ENCODE assay signal across 21 mouse cellular contexts in the genomic region with DNA sequence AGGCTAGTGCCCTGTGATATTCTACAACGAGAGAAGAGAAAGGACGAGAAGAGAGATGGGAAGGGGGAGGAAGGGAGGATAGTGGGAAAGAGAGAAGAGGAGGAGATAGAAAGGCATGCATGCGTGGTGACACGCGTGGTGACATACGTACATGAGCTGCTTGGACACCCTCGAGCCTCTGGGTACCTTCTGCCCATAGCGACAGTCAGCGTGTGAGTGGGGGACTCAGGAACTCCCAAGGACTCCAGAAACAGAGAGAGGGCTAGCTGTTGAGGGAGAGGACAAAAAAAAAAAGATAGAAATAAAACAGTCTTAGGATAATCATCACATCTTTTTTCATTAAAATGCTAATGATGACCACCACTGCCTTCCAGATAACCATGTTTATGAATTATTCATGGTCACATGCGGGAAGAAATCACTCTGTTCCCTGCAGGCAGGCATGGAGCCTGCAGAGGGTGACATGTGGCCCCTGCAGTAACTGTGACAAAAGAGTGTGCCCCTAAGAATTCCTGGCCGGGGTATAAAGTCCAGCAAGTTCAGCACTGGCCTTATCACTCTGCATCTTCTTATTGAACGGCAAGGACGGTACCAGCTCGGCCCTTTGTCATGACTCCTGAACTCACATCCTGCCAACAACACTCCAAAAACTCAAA.
DNase-seq lines count a peak whose midpoint lies in the region; ATAC-seq and TF ChIP-seq lines count a peak whose summit lies in the region.
"Had no signal": no experiment of that assay in that cellular context is flagged by ENCODE, and none has a peak within 500 bp of the region (broad histone marks: within the 10 kb centered on the region; RNA-seq: fewer than 3 reads in every experiment).

No protein-coding gene starts in this region.

- H3K79me2 ChIP-seq in heart, adult 2 months (replicated peaks; ENCODE audit: control insufficient read depth, insufficient read depth, low read length), result peaks cover 3% of the 10 kb centered on the region; the same call in 1 of the 2 replicates

- 69% methylated on average over 14 of the region's 14 CpGs for WGBS in forebrain, embryonic 12.5 days
- WGBS in forebrain, embryonic 14.5 days, result 73% methylated on average over 14 of the region's 14 CpGs
- WGBS in hindbrain, embryonic 14.5 days, result 36% methylated on average over 14 of the region's 14 CpGs
- WGBS in midbrain, embryonic 12.5 days, result 63% methylated on average over 14 of the region's 14 CpGs
- WGBS in lung, adult 2 months, result 80% methylated on average over 14 of the region's 14 CpGs
- WGBS in heart, adult 2 months, result 79% methylated on average over 14 of the region's 14 CpGs

- H3K36me3 ChIP-seq in forebrain, embryonic 12.5 days (replicated peaks), result no peaks in the 10 kb centered on the region
- H3K36me3 ChIP-seq in forebrain, embryonic 14.5 days (ENCODE audit: control insufficient read depth, insufficient read depth, low read length), result no peaks in the 10 kb centered on the region
- no peaks in the 10 kb centered on the region for H3K36me3 ChIP-seq in hindbrain, embryonic 14.5 days (replicated peaks; ENCODE audit: control insufficient read depth, insufficient read depth)
- no peaks in the 10 kb centered on the region for H3K36me3 ChIP-seq in midbrain, embryonic 12.5 days
- H3K36me3 ChIP-seq in heart, adult 2 months (ENCODE audit: control insufficient read depth, insufficient read depth, low read length), result peaks cover under 1% of the 10 kb centered on the region; the same call in 1 of the 2 replicates
- H3K36me3 ChIP-seq: limb, embryonic 12.5 days; liver, embryonic 12.5 days; lung, embryonic 15.5 days had no signal

- no peak for TF ChIP-seq CTCF in lung, adult 2 months (IDR thresholded peaks at IDR 0.05; ENCODE audit: insufficient read depth, low read length)
- TF ChIP-seq CTCF in heart, adult 2 months (IDR thresholded peaks at IDR 0.05), result no peak
- TF ChIP-seq CTCF in gastrocnemius, adult 2 months (IDR thresholded peaks at IDR 0.05), result no peak

- DNase-seq in forebrain, embryonic 14.5 days (ENCODE audit: low spot score), result peak; percentile 41
- no peak for DNase-seq in hindbrain, embryonic 14.5 days (ENCODE audit: low spot score)
- no peak for DNase-seq in lung, adult 2 months
- DNase-seq in heart, adult 2 months, result no peak
- no peak for DNase-seq in gastrocnemius, adult 2 months
- DNase-seq in kidney, adult 18-20 months, result no peak
- DNase-seq: adrenal gland, adult 2 months; cerebellum, adult 11 months; cerebellum, postnatal 10 days; embryo, embryonic 11 days; heart, postnatal 14 days; right cerebral cortex, postnatal 25 days; thymus, postnatal 4 days had no signal

- peak; percentile 79 for ATAC-seq in forebrain, embryonic 12.5 days (ENCODE audit: low FRiP score)
- peak; percentile 72 for ATAC-seq in forebrain, embryonic 14.5 days
- 0 out of 2 replicates have a peak, but pooled peaks have one; percentile 21 for ATAC-seq in hindbrain, embryonic 14.5 days (ENCODE audit: low FRiP score)
- peak; percentile 69 for ATAC-seq in midbrain, embryonic 12.5 days (ENCODE audit: low FRiP score, low read depth)
- ATAC-seq: inflammation-experienced regulatory T-cells, adult 6 months; liver, embryonic 12.5 days had no signal

- no peak overlapping the region for H3K4me3 ChIP-seq in forebrain, embryonic 12.5 days (replicated peaks)
- H3K4me3 ChIP-seq in forebrain, embryonic 14.5 days (ENCODE audit: low read depth, low read length), result no peak overlapping the region
- H3K4me3 ChIP-seq in hindbrain, embryonic 14.5 days (replicated peaks; ENCODE audit: low read length), result no peak overlapping the region
- H3K4me3 ChIP-seq in midbrain, embryonic 12.5 days, result no peak overlapping the region
- no peak overlapping the region for H3K4me3 ChIP-seq in lung, adult 2 months (replicated peaks; ENCODE audit: extremely low read depth, low read depth, low read length)
- no peak overlapping the region for H3K4me3 ChIP-seq in heart, adult 2 months
- H3K4me3 ChIP-seq in gastrocnemius, adult 2 months, result no peak overlapping the region
- H3K4me3 ChIP-seq: heart, embryonic 12.5 days; limb, embryonic 12.5 days; liver, embryonic 12.5 days; lung, embryonic 15.5 days had no signal

- H3K9ac ChIP-seq in forebrain, embryonic 12.5 days, result no peak overlapping the region
- H3K9ac ChIP-seq in forebrain, embryonic 14.5 days (ENCODE audit: low read length), result no peak overlapping the region
- H3K9ac ChIP-seq in hindbrain, embryonic 14.5 days, result no peak overlapping the region
- no peak overlapping the region for H3K9ac ChIP-seq in midbrain, embryonic 12.5 days (replicated peaks)
- no peak overlapping the region for H3K9ac ChIP-seq in heart, adult 2 months (ENCODE audit: low read depth, low read length)
- H3K9ac ChIP-seq: heart, embryonic 12.5 days; limb, embryonic 12.5 days; liver, embryonic 12.5 days; lung, embryonic 15.5 days had no signal

- H3K9me3 ChIP-seq in forebrain, embryonic 12.5 days, result no peaks in the 10 kb centered on the region
- H3K9me3 ChIP-seq in forebrain, embryonic 14.5 days (replicated peaks; ENCODE audit: control insufficient read depth, low read length), result no peaks in the 10 kb centered on the region
- H3K9me3 ChIP-seq in hindbrain, embryonic 14.5 days (ENCODE audit: control insufficient read depth, low read length), result no peaks in the 10 kb centered on the region
- H3K9me3 ChIP-seq in midbrain, embryonic 12.5 days, result no peaks in the 10 kb centered on the region
- H3K9me3 ChIP-seq: heart, embryonic 12.5 days; limb, embryonic 12.5 days; liver, embryonic 12.5 days; lung, embryonic 15.5 days had no signal

- no peak for TF ChIP-seq EP300 in heart, adult 2 months (IDR thresholded peaks at IDR 0.05; ENCODE audit: insufficient read depth, low read depth, low read length)

- no peak overlapping the region for H3K4me2 ChIP-seq in forebrain, embryonic 12.5 days
- H3K4me2 ChIP-seq in forebrain, embryonic 14.5 days (ENCODE audit: low read length), result no peak overlapping the region
- H3K4me2 ChIP-seq in hindbrain, embryonic 14.5 days (replicated peaks), result no peak overlapping the region
- no peak overlapping the region for H3K4me2 ChIP-seq in midbrain, embryonic 12.5 days (replicated peaks)
- H3K4me2 ChIP-seq: heart, embryonic 12.5 days; limb, embryonic 12.5 days; liver, embryonic 12.5 days; lung, embryonic 15.5 days had no signal

- peaks cover 30% of the 10 kb centered on the region for H3K4me1 ChIP-seq in forebrain, embryonic 12.5 days
- H3K4me1 ChIP-seq in forebrain, embryonic 14.5 days (ENCODE audit: control insufficient read depth, insufficient read depth, low read length), result peaks cover 8% of the 10 kb centered on the region; the same call in 1 of the 2 replicates
- peaks cover 32% of the 10 kb centered on the region for H3K4me1 ChIP-seq in hindbrain, embryonic 14.5 days (replicated peaks; ENCODE audit: control insufficient read depth, insufficient read depth, low read length)
- peaks cover 15% of the 10 kb centered on the region for H3K4me1 ChIP-seq in midbrain, embryonic 12.5 days
- H3K4me1 ChIP-seq in lung, adult 2 months (ENCODE audit: control insufficient read depth, insufficient read depth, low read length), result peaks cover 12% of the 10 kb centered on the region
- peaks cover 7% of the 10 kb centered on the region for H3K4me1 ChIP-seq in heart, adult 2 months (ENCODE audit: control insufficient read depth, insufficient read depth, low read length)

- no peaks in the 10 kb centered on the region for H3K27me3 ChIP-seq in forebrain, embryonic 12.5 days
- H3K27me3 ChIP-seq in forebrain, embryonic 14.5 days (replicated peaks; ENCODE audit: control insufficient read depth, insufficient read depth, low read length), result no peaks in the 10 kb centered on the region
- H3K27me3 ChIP-seq in hindbrain, embryonic 14.5 days (ENCODE audit: control insufficient read depth, insufficient read depth, low read length), result no peaks in the 10 kb centered on the region
- H3K27me3 ChIP-seq in midbrain, embryonic 12.5 days, result no peaks in the 10 kb centered on the region
- no peaks in the 10 kb centered on the region for H3K27me3 ChIP-seq in heart, adult 2 months (ENCODE audit: control insufficient read depth, insufficient read depth, low read length)
- H3K27me3 ChIP-seq: heart, embryonic 12.5 days; limb, embryonic 12.5 days; liver, embryonic 12.5 days; lung, embryonic 15.5 days had no signal

- TF ChIP-seq POLR2A in lung, adult 2 months (IDR thresholded peaks at IDR 0.05; ENCODE audit: borderline replicate concordance, extremely low read depth, low read depth, low read length), result no peak
- no peak for TF ChIP-seq POLR2A in heart, adult 2 months (IDR thresholded peaks at IDR 0.05; ENCODE audit: insufficient read depth, low read depth, low read length)

- intact Hi-C loops in heart, adult 2 months (cut with DNase I), result no loop called here
- intact Hi-C loops in gastrocnemius, adult 2 months (cut with DNase I), result no loop called here

- H3K27ac ChIP-seq in forebrain, embryonic 12.5 days, result peak overlapping the region; percentile 53
- peak overlapping the region; percentile 44; the same call in 1 of the 2 replicates for H3K27ac ChIP-seq in forebrain, embryonic 14.5 days (ENCODE audit: low read depth, low read length)
- peak overlapping the region; percentile 44 for H3K27ac ChIP-seq in hindbrain, embryonic 14.5 days
- peak overlapping the region; percentile 68 for H3K27ac ChIP-seq in midbrain, embryonic 12.5 days (replicated peaks)
- H3K27ac ChIP-seq in heart, adult 2 months, result no peak overlapping the region
- H3K27ac ChIP-seq in gastrocnemius, adult 2 months, result no peak overlapping the region
- H3K27ac ChIP-seq: limb, embryonic 12.5 days; liver, embryonic 12.5 days; macrophage had no signal

Comparison
In these comparisons a context has a peak if more than half of its experiments do, and no peak if none do; other contexts are left out.
1. ATAC-seq: peak in every context shown above with its lines; median percentile 79 in forebrain, embryonic 12.5 days; 72 in forebrain, embryonic 14.5 days; 69 in midbrain, embryonic 12.5 days; 21 in hindbrain, embryonic 14.5 days.
2. H3K27ac ChIP-seq: peak in forebrain, embryonic 12.5 days (single experiment), forebrain, embryonic 14.5 days (single experiment), hindbrain, embryonic 14.5 days (single experiment) and midbrain, embryonic 12.5 days (single experiment); none in heart, adult 2 months (single experiment) and gastrocnemius, adult 2 months (single experiment).